Mouse (Mus musculus) lung, embryonic 15.5 days (tissue): ENCODE data around the gene Gm38431. TPM values are rescaled to one million over a fixed set of nuclear protein-coding genes. Genes with fewer than 3 reads are reported as not detected.
A peak's percentile ranks its signal among the peaks of the same experiment; 100 is the strongest.

Experiments used
- ATAC-seq: fragments of 200-750 bp; cut with Nextera tagmentation; 2 replicates; pipeline ENCODE4 v1.8.0; 2017; ENCODE audit warnings: moderate number of reproducible peaks, borderline replicate concordance; ENCODE audit not compliant: low FRiP score, low TSS enrichment; ENCODE audit errors: extremely low read depth
- H3K27ac ChIP-seq: fragments of 300-500 bp; sonication (generic); 2 replicates; pipeline ENCODE4 v1.5.1; 2015; ENCODE audit warnings: moderate library complexity, mild to moderate bottlenecking, inconsistent platforms
- H3K27me3 ChIP-seq: fragments of 300-500 bp; sonication (generic); 2 replicates; pipeline ENCODE4 v1.6.1; 2015; ENCODE audit warnings: inconsistent platforms
- H3K36me3 ChIP-seq: fragments of 300-500 bp; sonication (generic); 2 replicates; pipeline ENCODE4 v1.6.1; 2015; ENCODE audit warnings: inconsistent platforms
- H3K4me1 ChIP-seq: fragments of 300-500 bp; sonication (generic); 2 replicates; pipeline ENCODE4 v1.6.1; 2015; ENCODE audit warnings: inconsistent platforms
- H3K4me2 ChIP-seq: fragments of 300-500 bp; sonication (generic); 2 replicates; pipeline ENCODE4 v1.6.1; 2015; ENCODE audit warnings: inconsistent platforms, mild to moderate bottlenecking, moderate library complexity
- H3K4me3 ChIP-seq: fragments of 300-500 bp; sonication (generic); 2 replicates; pipeline ENCODE4 v1.5.1; 2015; ENCODE audit warnings: mild to moderate bottlenecking, inconsistent platforms
- H3K9ac ChIP-seq: fragments of 300-500 bp; sonication (generic); 2 replicates; pipeline ENCODE4 v1.6.1; 2015; ENCODE audit warnings: inconsistent platforms
- H3K9me3 ChIP-seq: fragments of 300-500 bp; sonication (generic); 2 replicates; pipeline ENCODE4 v1.6.1; 2016; ENCODE audit warnings: inconsistent platforms
- WGBS: fragments of 180-500 bp; shearing (Covaris S2); methylation state at CpG from one replicate; pipeline ENCODE4 v1.1.7; 2015; 5-methylcytosine and 5-hydroxymethylcytosine counted together
- microRNA counts: library from miRNA; unstranded; fragments of <30 nt; microRNA quantifications from one replicate; lab custom pipeline; 2016
- microRNA-seq: library from miRNA; unstranded; fragments of <30 nt; microRNA quantifications from one replicate; pipeline ENCODE4, GENCODE M21; 2016
- polyA plus RNA-seq: library from polyadenylated mRNA; unstranded; fragments of >200 nt; fragmentation: Nextera tagmentation; extraction: Ambion mirVana; gene quantifications from 2 replicates; pipeline ENCODE4 v1.2.1, GENCODE M21; 2015

Gene Gm38431
- polyA plus RNA-seq, 1 experiment from 2014 or later: 2.5 TPM

GRCm38 (mm10) chr9:21027774-21028290, 64.0 kb downstream of the Gm38431 start:
- WGBS: 58% methylated on average over 8 of the region's 8 CpGs
- H3K4me1 ChIP-seq: peaks cover 59% of the 10 kb centered on the region
- ATAC-seq: no peak
- H3K9ac ChIP-seq: no peak overlapping the region
- H3K27me3 ChIP-seq: peaks cover 13% of the 10 kb centered on the region
- H3K4me2 ChIP-seq: peak overlapping the region; percentile 50; the same call in 1 of the 2 replicates
- H3K9me3 ChIP-seq: no peaks in the 10 kb centered on the region
- no peak overlapping the region for H3K4me3 ChIP-seq
- no peak overlapping the region for H3K27ac ChIP-seq
- H3K36me3 ChIP-seq: no peaks in the 10 kb centered on the region

- H3K27me3 ChIP-seq: peaks cover 3% of the 10 kb centered on the region
- WGBS: 52% methylated on average over 12 of the region's 12 CpGs
- peak overlapping the region; percentile 10 for H3K9ac ChIP-seq
- H3K36me3 ChIP-seq: no peaks in the 10 kb centered on the region
- peaks cover 59% of the 10 kb centered on the region for H3K4me1 ChIP-seq
- peak overlapping the region; percentile 93; the same call in 1 of the 2 replicates for H3K27ac ChIP-seq
- ATAC-seq: no peak
- no peaks in the 10 kb centered on the region for H3K9me3 ChIP-seq
- peak overlapping the region; percentile 50 for H3K4me2 ChIP-seq
- peak overlapping the region; percentile 37 for H3K4me3 ChIP-seq
Measured at GRCm38 (mm10) chr9:21026849-21027248, 64.9 kb downstream of the Gm38431 start.

- WGBS: 43% methylated on average over 19 of the region's 19 CpGs
- Histone ChIP-seq H3K9ac (peak overlapping the region; percentile 10; the same call in 1 of the 2 replicates), H3K27me3 (no peaks in the 10 kb centered on the region), H3K4me1 (peaks cover 52% of the 10 kb centered on the region), H3K36me3 (no peaks in the 10 kb centered on the region; the same call in 1 of the 2 replicates), H3K27ac (peak overlapping the region; percentile 93), H3K4me3 (peak overlapping the region; percentile 37), H3K4me2 (peak overlapping the region; percentile 50), H3K9me3 (no peaks in the 10 kb centered on the region)
- ATAC-seq: peak; percentile 62
Measured at GRCm38 (mm10) chr9:21025258-21025810, 66.5 kb downstream of the Gm38431 start.

GRCm38 (mm10) chr9:21022726-21023125, 69.1 kb downstream of the Gm38431 start:
- Histone ChIP-seq H3K9me3 (no peaks in the 10 kb centered on the region), H3K4me3 (no peak overlapping the region), H3K27ac (peak overlapping the region; percentile 77), H3K27me3 (no peaks in the 10 kb centered on the region), H3K4me2 (no peak overlapping the region), H3K9ac (no peak overlapping the region), H3K36me3 (no peaks in the 10 kb centered on the region; the same call in 1 of the 2 replicates), H3K4me1 (peaks cover 31% of the 10 kb centered on the region)
- 70% methylated on average over 1 of the region's 1 CpGs for WGBS
- no peak for ATAC-seq

GRCm38 (mm10) chr9:21022288-21022687, 69.5 kb downstream of the Gm38431 start:
- 39% methylated on average over 6 of the region's 6 CpGs for WGBS
- H3K27ac ChIP-seq: peak overlapping the region; percentile 77
- no peaks in the 10 kb centered on the region for H3K9me3 ChIP-seq
- no peak overlapping the region for H3K4me2 ChIP-seq
- H3K4me1 ChIP-seq: peaks cover 29% of the 10 kb centered on the region
- no peak overlapping the region for H3K4me3 ChIP-seq
- no peak for ATAC-seq
- H3K36me3 ChIP-seq: no peaks in the 10 kb centered on the region; the same call in 1 of the 2 replicates
- H3K27me3 ChIP-seq: peaks cover under 1% of the 10 kb centered on the region; the same call in 1 of the 2 replicates
- no peak overlapping the region for H3K9ac ChIP-seq

GRCm38 (mm10) chr9:21021363-21021762, 70.4 kb downstream of the Gm38431 start:
- peak overlapping the region; percentile 77 for H3K27ac ChIP-seq
- H3K4me2 ChIP-seq: no peak overlapping the region
- no peak for ATAC-seq
- no peaks in the 10 kb centered on the region for H3K9me3 ChIP-seq
- 43% methylated on average over 3 of the region's 3 CpGs for WGBS
- no peaks in the 10 kb centered on the region; the same call in 1 of the 2 replicates for H3K36me3 ChIP-seq
- H3K27me3 ChIP-seq: peaks cover 9% of the 10 kb centered on the region
- H3K4me1 ChIP-seq: peaks cover 30% of the 10 kb centered on the region
- H3K4me3 ChIP-seq: no peak overlapping the region
- no peak overlapping the region for H3K9ac ChIP-seq

- H3K27me3 ChIP-seq: peaks cover 18% of the 10 kb centered on the region
- no peaks in the 10 kb centered on the region; the same call in 1 of the 2 replicates for H3K36me3 ChIP-seq
- ATAC-seq: no peak
- no peak overlapping the region for H3K27ac ChIP-seq
- H3K4me3 ChIP-seq: no peak overlapping the region
- 74% methylated on average over 2 of the region's 2 CpGs for WGBS
- no peaks in the 10 kb centered on the region for H3K9me3 ChIP-seq
- no peak overlapping the region for H3K4me2 ChIP-seq
- peaks cover 48% of the 10 kb centered on the region for H3K4me1 ChIP-seq
- H3K9ac ChIP-seq: no peak overlapping the region
Measured at GRCm38 (mm10) chr9:21018600-21018999, 73.2 kb downstream of the Gm38431 start.

MicroRNAs within 50 kb of the gene (microRNA counts, 519-probe panel; counts per million panel counts)
- 2,589 counts per million, percentile 60 among the panel's probes with 10 or more counts for microRNA mmu-miR-1900 (lab: Ali Mortazavi, UCI)

Small RNAs within 50 kb of the gene (microRNA-seq; reads per million reads assigned to microRNA genes)
- gene Mir1900: not detected
- gene Mir7082: not detected

Other genes with a start within 250 kb of the Gm38431 start
- gene A230050P20Rik, start 223.4 kb downstream of the Gm38431 start, polyA plus RNA-seq: 15.7 and 18.6 TPM in 2 replicates
- 2.8 and 3.4 TPM in 2 replicates for gene Angptl6, start 212.3 kb downstream of the Gm38431 start, polyA plus RNA-seq
- gene Ppan, start 203.8 kb downstream of the Gm38431 start, polyA plus RNA-seq: 67.3 and 71.3 TPM in 2 replicates
- 281 and 294 TPM in 2 replicates for gene Eif3g, start 193.4 kb downstream of the Gm38431 start, polyA plus RNA-seq
- 101 and 104 TPM in 2 replicates for gene Dnmt1, start 132.1 kb downstream of the Gm38431 start, polyA plus RNA-seq
- 63.4 and 65.2 TPM in 2 replicates for gene S1pr2, start 115.2 kb downstream of the Gm38431 start, polyA plus RNA-seq
- gene Mrpl4, start 89.3 kb downstream of the Gm38431 start, polyA plus RNA-seq: 157 and 160 TPM in 2 replicates
- 55.1 and 57.5 TPM in 2 replicates for gene Icam1, start 76.0 kb downstream of the Gm38431 start, polyA plus RNA-seq
- gene Icam4, start 62.6 kb downstream of the Gm38431 start, polyA plus RNA-seq: 2.4 and 2.9 TPM in 2 replicates
- 0.17 and 0.23 TPM in 2 replicates for gene Icam5, start 59.9 kb downstream of the Gm38431 start, polyA plus RNA-seq
- 0.76 and 2.1 TPM in 2 replicates for gene Zglp1, start 24.9 kb downstream of the Gm38431 start, polyA plus RNA-seq
- gene Gm49373, start 18.9 kb downstream of the Gm38431 start, polyA plus RNA-seq: 0.29 and 0.47 TPM in 2 replicates
- 55.3 and 56.9 TPM in 2 replicates for gene Fdx1l, start 18.4 kb downstream of the Gm38431 start, polyA plus RNA-seq
- gene Raver1, start within 50 bp of the Gm38431 start, polyA plus RNA-seq: 62.0 and 65.4 TPM in 2 replicates
- 12.7 and 15.6 TPM in 2 replicates for gene Tyk2, start 39.2 kb upstream of the Gm38431 start, polyA plus RNA-seq
- 316 and 319 TPM in 2 replicates for gene Cdc37, start 58.0 kb upstream of the Gm38431 start, polyA plus RNA-seq
- 8.6 and 9.3 TPM in 2 replicates for gene Pde4a, start 73.7 kb upstream of the Gm38431 start, polyA plus RNA-seq
- gene Keap1, start 147.4 kb upstream of the Gm38431 start, polyA plus RNA-seq: 65.5 and 68.3 TPM in 2 replicates
- gene S1pr5, start 156.4 kb upstream of the Gm38431 start, polyA plus RNA-seq: 0.10 and 0.15 TPM in 2 replicates
- gene Atg4d, start 173.3 kb upstream of the Gm38431 start, polyA plus RNA-seq: 38.4 and 42.8 TPM in 2 replicates
- 12.1 and 14.0 TPM in 2 replicates for gene Kri1, start 196.0 kb upstream of the Gm38431 start, polyA plus RNA-seq
- gene Cdkn2d, start 199.4 kb upstream of the Gm38431 start, polyA plus RNA-seq: 50.9 and 52.3 TPM in 2 replicates
- 52.2 and 53.3 TPM in 2 replicates for gene Ap1m2, start 220.3 kb upstream of the Gm38431 start, polyA plus RNA-seq
- gene Slc44a2, start 228.7 kb upstream of the Gm38431 start, polyA plus RNA-seq: 129 and 146 TPM in 2 replicates